Mouse (Mus musculus) neural tube, embryonic 11.5 days (tissue): ENCODE data around the gene Zc3h18. TPM values are rescaled to one million over a fixed set of nuclear protein-coding genes. Genes with fewer than 3 reads are reported as not detected.

Experiments
- ATAC-seq: fragments of 200-750 bp; cut with Nextera tagmentation; 2 replicates; pipeline ENCODE4 v1.8.0; 2017; ENCODE audit warnings: moderate number of reproducible peaks, mild to moderate bottlenecking, moderate TSS enrichment, moderate library complexity; ENCODE audit not compliant: insufficient read depth, low FRiP score, low TSS enrichment
- DNase-seq: peaks from one replicate; pipeline ENCODE4 v3.0.0-alpha.2; 2015; ENCODE audit warnings: low spot score
- H3K27ac ChIP-seq: fragments of 300-500 bp; sonication (generic); 2 replicates; pipeline ENCODE4 v1.5.1; 2014; ENCODE audit warnings: low read depth, mild to moderate bottlenecking, low read length
- H3K27me3 ChIP-seq: fragments of 300-500 bp; sonication (generic); 2 replicates; pipeline ENCODE4 v1.6.1; 2014; ENCODE audit warnings: mild to moderate bottlenecking, low read length, mixed read lengths; ENCODE audit not compliant: control insufficient read depth, insufficient read depth
- H3K36me3 ChIP-seq: fragments of 300-500 bp; sonication (generic); 2 replicates; pipeline ENCODE4 v1.6.1; 2014; ENCODE audit warnings: mild to moderate bottlenecking, low read length, moderate library complexity, mixed read lengths; ENCODE audit not compliant: control insufficient read depth, insufficient read depth
- H3K4me1 ChIP-seq: fragments of 300-500 bp; sonication (generic); 2 replicates; pipeline ENCODE4 v1.6.1; 2014; ENCODE audit warnings: low read length, mixed read lengths; ENCODE audit not compliant: control insufficient read depth, insufficient read depth
- H3K4me2 ChIP-seq: fragments of 300-500 bp; sonication (generic); 2 replicates; pipeline ENCODE4 v1.6.1; 2014; ENCODE audit warnings: low read depth, mild to moderate bottlenecking, moderate library complexity
- H3K4me3 ChIP-seq: fragments of 300-500 bp; sonication (generic); 2 replicates; pipeline ENCODE4 v1.5.1; 2014; ENCODE audit warnings: low read depth, low read length
- H3K9ac ChIP-seq: fragments of 300-500 bp; sonication (generic); 2 replicates; pipeline ENCODE4 v1.6.1; 2014; ENCODE audit warnings: mild to moderate bottlenecking, low read length
- H3K9me3 ChIP-seq: fragments of 300-500 bp; sonication (generic); 2 replicates; pipeline ENCODE4 v1.6.1; 2016; ENCODE audit warnings: low read length; ENCODE audit not compliant: control insufficient read depth
- WGBS: fragments of 180-500 bp; shearing (Covaris S2); extraction: QIAGEN DNeasy Blood & Tissue Kit; methylation state at CpG from one replicate; pipeline ENCODE4 v1.1.7; 2014; 5-methylcytosine and 5-hydroxymethylcytosine counted together
- polyA plus RNA-seq: library from polyadenylated mRNA; unstranded; fragments of >200 nt; fragmentation: Nextera tagmentation; extraction: Ambion mirVana; gene quantifications from 2 replicates; pipeline ENCODE4 v1.2.1, GENCODE M21; 2014

Zc3h18 gene
- 40.5 and 41.5 TPM in 2 replicates for polyA plus RNA-seq

DNA sequence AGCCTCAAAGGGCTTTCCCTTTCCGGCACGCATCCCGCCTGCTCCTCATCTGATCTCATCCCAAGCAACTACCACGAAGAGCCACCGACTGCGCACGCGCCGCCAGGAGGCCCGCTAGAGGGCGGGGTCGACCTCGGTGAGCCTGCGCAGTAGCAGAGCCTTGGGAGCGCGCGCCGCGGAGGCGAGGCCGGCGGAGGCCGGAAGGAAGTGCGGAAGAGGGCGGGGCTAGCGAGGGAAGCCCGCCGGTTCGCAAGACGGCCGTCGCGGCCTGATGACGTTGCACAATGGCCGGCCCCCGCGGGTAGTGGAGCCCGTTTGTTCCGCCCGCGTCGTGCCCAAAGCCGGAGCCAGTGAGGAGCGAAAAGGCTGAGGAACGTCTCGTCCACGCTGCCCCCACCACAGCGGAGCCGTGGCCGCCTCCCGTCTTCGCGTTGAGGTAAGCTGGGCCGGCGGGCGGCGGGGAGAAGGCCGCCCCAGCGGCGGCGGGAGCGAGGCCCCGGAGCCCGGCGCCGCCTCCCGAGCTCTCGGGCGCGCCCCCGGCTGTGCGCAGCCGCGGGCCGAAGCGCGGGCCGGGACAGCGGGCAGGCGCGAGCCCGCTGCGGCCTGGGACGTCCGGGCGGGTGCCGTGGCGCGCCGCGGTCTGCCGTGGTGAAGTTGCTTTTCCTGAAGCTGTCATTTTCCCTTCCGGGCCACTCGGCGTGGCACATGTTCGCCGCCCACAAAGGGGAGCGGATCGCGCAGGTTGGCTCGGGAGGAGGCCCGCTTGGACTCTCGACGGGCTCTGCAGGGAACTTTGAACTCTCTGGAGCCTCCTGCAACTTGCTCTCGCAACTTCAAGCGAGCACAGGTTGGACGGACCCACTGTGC, at the start of gene Zc3h18:
Zc3h18 (plus strand) TSS at position 245 of the 867 bp plus-strand sequence.
- no peaks in the 10 kb centered on the region for H3K9me3 ChIP-seq
- H3K4me2 ChIP-seq, result peak within 1 kb of the TSS; percentile 84
- peak within 1 kb of the TSS; percentile 79 for H3K27ac ChIP-seq
- no peaks in the 10 kb centered on the region; the same call in 1 of the 2 replicates for H3K36me3 ChIP-seq
- H3K9ac ChIP-seq, result peak within 1 kb of the TSS; percentile 92
- ATAC-seq, result peak; percentile 79
- DNase-seq, result peak; percentile 100
- H3K27me3 ChIP-seq, result no peaks in the 10 kb centered on the region
- peak within 1 kb of the TSS; percentile 97 for H3K4me3 ChIP-seq
- WGBS, result under 1% methylated on average over 93 of the region's 107 CpGs
- peaks cover 6% of the 10 kb centered on the region; the same call in 1 of the 2 replicates for H3K4me1 ChIP-seq

DNA sequence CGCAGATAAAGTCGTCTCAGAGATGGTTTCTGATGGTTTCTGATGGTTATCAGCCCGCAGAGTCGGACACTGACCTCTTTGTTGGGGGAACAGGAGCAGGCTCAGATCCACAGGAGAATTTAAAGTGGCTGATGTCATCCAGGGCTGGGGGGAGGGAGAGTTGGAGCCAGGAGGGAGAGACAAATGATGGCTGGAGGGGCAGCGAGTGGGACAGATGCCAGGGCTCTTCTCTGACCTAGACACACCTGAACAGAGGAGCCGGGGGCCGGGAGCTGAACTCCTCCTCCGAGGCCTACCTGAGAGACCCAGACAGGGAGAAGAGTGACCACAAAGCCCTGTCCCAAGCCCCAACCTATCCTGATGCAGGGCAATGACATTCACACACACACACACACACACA, 47.3 kb upstream of the Zc3h18 start:
- H3K27ac ChIP-seq, result no peak overlapping the region
- H3K4me2 ChIP-seq, result no peak overlapping the region
- ATAC-seq, result no peak
- H3K9me3 ChIP-seq, result no peaks in the 10 kb centered on the region
- H3K36me3 ChIP-seq, result no peaks in the 10 kb centered on the region
- WGBS, result 81% methylated on average over 8 of the region's 8 CpGs
- H3K27me3 ChIP-seq, result 0 out of 2 replicates have a peak, but pooled peaks cover 2% of the 10 kb centered on the region
- no peak overlapping the region for H3K9ac ChIP-seq
- no peak overlapping the region for H3K4me3 ChIP-seq
- DNase-seq, result no peak
- H3K4me1 ChIP-seq, result peaks cover 5% of the 10 kb centered on the region; the same call in 1 of the 2 replicates

DNA sequence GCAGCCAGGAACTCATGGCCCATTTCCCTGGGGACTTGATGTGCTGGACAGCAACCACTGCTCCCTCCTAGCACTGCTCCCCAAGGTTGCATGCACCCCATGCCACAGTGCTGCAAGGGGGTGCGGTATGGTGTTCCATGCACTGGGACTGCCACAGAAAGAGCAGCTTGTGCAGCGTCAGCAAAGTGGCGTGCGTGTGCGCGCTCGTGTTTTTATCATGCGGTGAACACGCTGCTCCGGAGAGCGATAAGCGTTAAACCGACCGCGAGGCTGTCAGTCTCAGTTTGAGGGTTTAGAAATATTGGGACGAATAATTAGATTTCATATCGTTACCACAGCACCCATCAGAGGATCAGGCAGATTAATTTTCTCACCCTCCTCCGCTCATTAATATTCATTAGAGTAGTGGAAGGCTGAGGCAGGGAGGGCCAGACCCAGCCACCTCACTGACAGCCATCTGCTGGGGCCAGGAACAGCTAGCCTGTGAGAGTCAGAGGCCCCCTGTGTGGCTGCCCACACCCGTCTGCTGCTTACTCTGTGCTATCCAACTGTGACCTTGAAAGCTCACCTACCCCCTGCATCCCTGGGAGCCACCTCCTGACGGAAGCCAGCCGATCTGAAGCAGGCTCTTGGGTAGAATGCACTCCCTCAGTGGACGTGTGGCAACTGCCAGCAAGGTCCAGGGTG, 46.7 kb upstream of the Zc3h18 start:
- no peak overlapping the region for H3K4me3 ChIP-seq
- H3K36me3 ChIP-seq, result no peaks in the 10 kb centered on the region
- no peak for ATAC-seq
- H3K4me1 ChIP-seq, result no peaks in the 10 kb centered on the region
- no peak for DNase-seq
- no peak overlapping the region; the same call in 1 of the 2 replicates for H3K4me2 ChIP-seq
- no peak overlapping the region for H3K9ac ChIP-seq
- 77% methylated on average over 22 of the region's 22 CpGs for whole genome bisulfite sequencing
- no peaks in the 10 kb centered on the region for H3K9me3 ChIP-seq
- H3K27me3 ChIP-seq, result peaks cover 6% of the 10 kb centered on the region
- no peak overlapping the region for H3K27ac ChIP-seq

DNA sequence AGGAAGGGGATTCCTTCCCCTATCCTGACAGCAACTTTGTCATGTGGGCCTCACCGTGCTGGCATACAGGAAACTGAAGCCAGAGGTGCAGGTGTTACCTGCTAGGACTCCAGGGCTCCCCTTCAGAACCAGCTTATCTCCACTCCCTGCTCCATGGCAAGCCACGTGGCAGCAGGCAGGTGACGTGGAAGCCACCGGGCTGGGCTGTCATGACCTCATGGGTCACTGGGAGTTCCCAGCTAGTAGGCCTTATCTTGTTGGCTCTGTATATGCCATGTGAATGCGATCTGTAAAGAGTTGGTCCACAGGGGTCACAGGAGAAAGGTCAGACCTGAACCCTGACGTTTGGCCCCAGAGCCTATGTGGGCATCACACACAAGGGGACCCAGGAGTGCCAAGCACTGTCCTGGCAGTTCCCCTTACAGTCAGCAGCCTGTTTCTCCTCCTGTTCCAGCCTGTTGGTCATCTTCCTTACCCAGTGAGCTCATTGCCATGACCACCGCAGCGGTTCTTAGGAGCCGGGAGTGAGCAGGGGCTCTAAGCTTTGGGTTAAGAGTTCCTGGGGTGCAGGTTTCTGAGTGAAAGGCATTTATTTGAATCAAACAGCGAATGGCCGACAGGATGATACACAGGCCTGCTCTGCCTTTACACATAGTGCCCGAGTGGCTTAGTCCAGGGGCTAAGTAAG, 45.8 kb upstream of the Zc3h18 start:
- Histone ChIP-seq H3K27me3 (peaks cover 15% of the 10 kb centered on the region), H3K36me3 (no peaks in the 10 kb centered on the region), H3K4me2 (no peak overlapping the region; the same call in 1 of the 2 replicates), H3K4me3 (no peak overlapping the region), H3K9ac (no peak overlapping the region), H3K9me3 (no peaks in the 10 kb centered on the region), H3K4me1 (peaks cover 1% of the 10 kb centered on the region; the same call in 1 of the 2 replicates), H3K27ac (no peak overlapping the region)
- ATAC-seq, result no peak
- 78% methylated on average over 12 of the region's 12 CpGs for WGBS
- DNase-seq, result no peak

DNA sequence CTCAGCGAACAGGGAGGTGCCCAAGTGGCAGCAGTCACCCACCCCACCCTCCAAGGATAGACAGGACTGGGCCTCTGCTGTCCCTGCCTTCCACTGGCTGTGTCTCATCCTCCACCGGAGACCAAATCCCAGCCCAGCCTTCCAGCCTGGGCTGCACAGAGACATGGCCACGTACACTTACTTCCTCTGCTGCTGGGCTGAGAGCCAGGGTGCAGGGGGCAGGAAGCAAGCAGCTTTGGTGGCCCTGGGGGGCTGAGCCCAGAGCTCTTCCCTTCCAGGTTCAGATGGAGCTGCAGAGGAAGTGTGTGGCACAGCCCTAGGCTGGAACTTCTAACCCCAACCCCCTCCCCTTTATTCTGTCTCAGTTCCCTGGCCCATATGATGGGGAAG, 45.3 kb upstream of the Zc3h18 start:
- ATAC-seq (no peak), DNase-seq (no peak)
- WGBS, result 84% methylated on average over 3 of the region's 3 CpGs
- H3K9ac ChIP-seq, result no peak overlapping the region
- H3K4me2 ChIP-seq, result no peak overlapping the region
- no peaks in the 10 kb centered on the region for H3K9me3 ChIP-seq
- H3K36me3 ChIP-seq, result no peaks in the 10 kb centered on the region
- H3K27me3 ChIP-seq, result peaks cover 20% of the 10 kb centered on the region
- H3K4me3 ChIP-seq, result no peak overlapping the region
- peaks cover 4% of the 10 kb centered on the region; the same call in 1 of the 2 replicates for H3K4me1 ChIP-seq
- H3K27ac ChIP-seq, result no peak overlapping the region

DNA sequence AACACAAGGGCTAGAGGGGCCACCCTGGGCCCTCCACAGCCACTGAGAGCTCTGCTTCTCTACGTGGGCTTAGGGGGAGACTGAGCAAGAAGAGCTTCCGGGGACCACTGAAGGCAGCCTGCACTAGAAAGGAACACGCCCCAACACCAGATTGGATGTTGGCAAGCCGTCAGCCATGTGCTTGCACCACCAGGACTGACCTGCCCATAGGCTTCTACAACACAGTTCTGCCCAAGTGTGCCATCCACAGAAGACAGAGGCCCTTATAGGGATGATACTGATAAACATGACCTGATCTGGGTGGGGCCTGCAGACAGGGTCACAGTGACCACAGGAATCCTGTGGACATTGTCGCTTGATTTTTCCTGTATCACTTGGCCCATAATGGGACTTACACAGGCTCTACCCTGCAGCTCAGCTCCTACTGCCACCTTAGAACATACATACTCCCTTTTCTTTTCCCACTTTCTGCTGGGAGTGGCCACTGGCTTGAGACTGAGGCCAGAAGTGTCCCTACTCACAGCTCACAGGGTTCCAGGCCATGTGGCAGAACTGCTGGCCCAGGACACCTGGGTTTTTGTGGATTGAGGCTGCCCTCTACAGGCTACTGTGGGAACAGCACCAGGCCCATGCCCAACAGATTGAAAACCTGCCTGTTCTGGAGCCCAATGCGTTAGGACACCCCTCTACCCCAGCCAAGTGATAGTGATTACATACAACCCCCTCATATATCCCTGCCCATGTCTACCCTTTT, 43.5 kb upstream of the Zc3h18 start:
- WGBS, result 73% methylated on average over 6 of the region's 6 CpGs
- Histone ChIP-seq H3K27me3 (peaks cover 38% of the 10 kb centered on the region), H3K36me3 (no peaks in the 10 kb centered on the region), H3K9me3 (no peaks in the 10 kb centered on the region), H3K27ac (no peak overlapping the region), H3K4me3 (no peak overlapping the region), H3K9ac (no peak overlapping the region), H3K4me2 (no peak overlapping the region), H3K4me1 (peaks cover 4% of the 10 kb centered on the region; the same call in 1 of the 2 replicates)
- no peak for ATAC-seq
- peak; percentile 85 for DNase-seq

DNA sequence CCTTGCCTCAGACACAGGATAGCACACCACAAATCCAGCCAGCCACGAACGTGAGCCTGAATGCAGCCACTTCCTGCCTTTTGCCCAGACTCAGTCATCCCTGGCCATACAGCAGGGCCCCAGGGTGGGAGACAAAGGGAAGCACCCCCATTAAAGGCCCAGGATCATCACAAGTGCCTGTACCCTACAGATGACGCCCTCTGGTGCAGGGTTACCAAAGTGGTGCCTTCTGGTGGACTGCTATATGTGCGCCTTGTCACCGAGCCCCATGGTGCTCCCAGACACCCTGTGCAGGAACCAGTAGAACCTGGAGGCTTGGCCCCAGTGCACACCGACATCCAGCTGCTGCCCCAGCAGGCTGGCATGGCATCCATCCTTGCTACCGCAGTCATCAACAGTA, 42.9 kb upstream of the Zc3h18 start:
- Histone ChIP-seq H3K4me3 (no peak overlapping the region), H3K36me3 (no peaks in the 10 kb centered on the region), H3K27ac (no peak overlapping the region), H3K4me2 (no peak overlapping the region), H3K4me1 (peaks cover 4% of the 10 kb centered on the region; the same call in 1 of the 2 replicates), H3K9ac (no peak overlapping the region), H3K27me3 (peaks cover 44% of the 10 kb centered on the region), H3K9me3 (no peaks in the 10 kb centered on the region)
- no peak for DNase-seq
- no peak for ATAC-seq
- WGBS, result 74% methylated on average over 7 of the region's 7 CpGs
